Mouse (Mus musculus) liver, embryonic 14.5 days (tissue): Measurements from ENCODE around the gene Vwc2l.

Experiments used
- CTCF ChIP-seq: IDR thresholded peaks from 2 replicates; pipeline ENCODE4 v1.5.1; 2016; ENCODE audit warnings: antibody characterized with exemption, low read depth, control low read depth
- EP300 ChIP-seq: IDR thresholded peaks from 2 replicates; pipeline ENCODE4 v1.6.1; 2016; ENCODE audit warnings: antibody characterized with exemption, low read depth

GRCm38 (mm10) chr1:70803401-70803800, 77.9 kb downstream of the Vwc2l start:
- no peak for TF ChIP-seq CTCF
- TF ChIP-seq EP300: no peak
